Mouse (Mus musculus): ENCODE data around the gene Pphln1.
"Not testable (repeated sequence)": the region's sequence is repeated elsewhere in the genome, so short reads cannot be mapped to it uniquely, and the experiment has no call there.

The Pphln1 gene

GRCm38 (mm10) chr15:93397826-93398698 is at the start of gene Pphln1, which contains the start of gene Zcrb1:
Gene Pphln1, plus strand, starts transcription at chr15:93398350.
Gene Zcrb1, minus strand, starts transcription at chr15:93398334.
- peak; percentile 92 for DNase-seq (ENCODE audit: low read depth, low spot score)

DNA sequence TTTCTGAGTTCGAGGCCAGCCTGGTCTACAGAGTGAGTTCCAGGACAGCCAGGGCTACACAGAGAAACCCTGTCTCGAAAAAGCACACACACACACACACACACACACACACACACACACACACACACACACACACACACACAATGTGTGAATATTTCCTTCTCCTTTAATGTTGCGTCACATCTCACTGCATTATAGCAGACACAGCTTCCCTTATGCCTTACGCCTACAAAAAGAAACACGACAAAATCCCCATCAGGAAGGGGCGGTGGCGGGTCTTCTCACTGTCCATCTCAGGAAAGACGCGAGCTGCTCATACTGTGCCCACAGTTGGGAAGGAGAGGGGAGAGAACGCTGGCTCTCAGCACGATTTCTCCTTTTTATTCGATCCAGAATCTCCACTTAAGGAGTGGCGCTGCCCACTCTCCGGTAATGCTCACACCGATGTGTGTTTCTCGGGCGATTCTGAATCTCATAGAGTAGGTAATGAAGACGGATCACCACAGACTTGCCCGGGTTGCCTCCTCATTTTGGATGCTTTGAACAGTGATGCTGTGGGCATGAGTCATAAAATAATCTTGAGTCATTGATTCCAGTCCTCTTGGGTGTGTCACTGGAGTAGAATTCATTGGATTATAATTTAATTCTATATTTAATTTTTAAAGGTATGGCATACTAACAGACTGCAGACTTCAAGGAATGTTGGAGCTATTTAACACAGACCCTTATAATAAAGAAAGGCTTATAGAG is 39.6 kb upstream of the Pphln1 start:
- DNase-seq (ENCODE audit: low read depth, low spot score), result no peak

DNA sequence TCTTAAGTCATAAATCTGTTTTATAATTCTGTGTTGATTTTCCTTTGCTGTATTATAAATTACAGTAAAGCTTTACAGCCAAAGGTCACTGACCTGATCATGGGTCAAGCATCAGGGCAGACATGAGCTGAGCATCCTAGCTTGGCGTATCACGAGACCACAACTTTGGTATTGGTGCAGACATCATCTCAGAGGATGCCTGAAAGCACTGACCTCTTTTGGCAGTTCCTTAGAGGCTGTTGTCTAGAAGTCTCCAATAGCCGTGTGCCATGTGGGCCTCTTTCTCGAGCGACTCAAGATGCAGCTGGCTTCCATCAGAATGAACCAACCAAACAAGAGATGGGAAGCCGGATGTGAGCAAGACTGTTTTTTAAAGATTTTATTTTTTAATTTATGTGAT is 32.6 kb upstream of the Pphln1 start:
- no peak for DNase-seq (ENCODE audit: low read depth, low spot score)

GRCm38 (mm10) chr15:93368558-93368957 is 29.6 kb upstream of the Pphln1 start:
- DNase-seq (ENCODE audit: low read depth, low spot score), result no peak

GRCm38 (mm10) chr15:93371838-93372237 is 26.3 kb upstream of the Pphln1 start:
- DNase-seq (ENCODE audit: low read depth, low spot score), result no peak

- not testable (repeated sequence) for DNase-seq (ENCODE audit: low read depth, low spot score)
Measured at GRCm38 (mm10) chr15:93372525-93373119, 25.5 kb upstream of the Pphln1 start.

- no peak for DNase-seq (ENCODE audit: low read depth, low spot score)
Measured at GRCm38 (mm10) chr15:93375696-93376095, 22.5 kb upstream of the Pphln1 start.

DNA sequence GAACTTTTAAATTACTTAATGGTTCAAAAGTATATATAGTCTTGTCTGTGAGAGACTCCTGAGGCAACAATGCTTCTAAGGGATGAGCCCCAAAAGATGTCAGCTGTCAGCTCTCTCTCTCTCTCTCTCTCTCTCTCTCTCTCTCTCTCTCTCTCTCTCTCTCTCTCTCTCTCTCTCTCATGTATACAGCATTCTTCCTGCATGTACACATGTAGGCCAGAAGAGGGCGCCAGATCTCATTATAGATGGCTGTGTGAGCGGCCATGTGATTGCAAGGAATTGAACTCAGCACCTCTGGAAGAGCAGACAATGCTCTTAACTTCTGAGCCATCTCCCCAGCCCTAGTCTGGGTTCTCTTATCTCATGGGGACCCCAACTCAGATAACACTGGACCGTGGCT is 19.0 kb upstream of the Pphln1 start:
- DNase-seq (ENCODE audit: low read depth, low spot score), result peak; percentile 44

- no peak for DNase-seq (ENCODE audit: low read depth, low spot score)
Measured at GRCm38 (mm10) chr15:93381337-93381736, 16.8 kb upstream of the Pphln1 start.

GRCm38 (mm10) chr15:93397269-93397668 is 881 bp upstream of the Pphln1 start:
- DNase-seq (ENCODE audit: low read depth, low spot score), result no peak

- DNase-seq (ENCODE audit: low read depth, low spot score), result peak; percentile 17
Measured at GRCm38 (mm10) chr15:93398699-93399540, 770 bp downstream of the Pphln1 start.

GRCm38 (mm10) chr15:93401446-93401845 is 3.3 kb downstream of the Pphln1 start:
- DNase-seq (ENCODE audit: low read depth, low spot score), result no peak

DNA sequence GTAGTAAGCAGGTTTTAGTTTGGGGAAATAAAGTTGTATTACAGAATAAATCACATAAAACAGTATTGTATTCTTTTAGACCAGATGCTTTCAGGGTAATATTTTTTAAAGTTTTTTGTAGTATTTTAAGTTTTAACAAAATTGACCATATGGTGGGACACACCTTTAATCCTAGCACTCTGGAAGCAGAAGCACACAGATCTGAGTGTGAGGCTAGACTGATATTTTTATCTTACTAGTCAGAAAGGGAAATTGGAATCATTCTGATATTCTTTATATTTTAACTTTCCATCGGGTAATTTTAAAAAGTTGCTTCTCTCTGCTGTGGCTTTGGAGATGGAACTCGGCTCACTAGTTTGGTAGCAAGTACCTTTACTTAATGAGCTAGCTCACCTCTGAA is 4.6 kb downstream of the Pphln1 start:
- DNase-seq (ENCODE audit: low read depth, low spot score), result no peak

- DNase-seq (ENCODE audit: low read depth, low spot score), result no peak
Measured at GRCm38 (mm10) chr15:93404849-93405248, 6.7 kb downstream of the Pphln1 start.

DNA sequence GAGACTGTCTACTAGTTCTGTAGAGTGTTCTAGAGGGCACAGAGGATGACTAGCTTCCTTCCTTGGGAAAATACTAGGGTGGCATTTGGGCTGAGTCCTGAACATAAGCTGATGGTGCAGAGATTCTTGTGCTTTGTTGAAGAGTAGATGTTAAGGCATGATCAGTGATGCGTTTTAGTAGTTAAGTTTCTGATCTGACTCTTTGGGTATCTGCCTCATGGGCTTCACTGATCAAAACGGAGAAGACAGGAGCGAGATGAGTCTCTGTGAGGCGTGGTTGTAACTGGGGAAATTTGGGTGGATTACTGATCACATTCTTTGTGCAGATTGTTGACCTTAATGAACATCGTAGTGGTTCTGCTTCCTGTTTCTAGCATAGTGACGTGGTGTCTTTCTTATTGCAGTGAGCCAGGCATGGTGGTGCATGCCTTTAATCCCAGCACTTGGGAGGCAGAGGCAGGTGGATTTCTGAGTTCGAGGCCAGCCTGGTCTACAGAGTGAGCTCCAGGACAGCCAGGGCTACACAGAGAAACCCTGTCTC is 7.4 kb downstream of the Pphln1 start:
- no peak for DNase-seq (ENCODE audit: low read depth, low spot score)

- no peak for DNase-seq (ENCODE audit: low read depth, low spot score)
Measured at GRCm38 (mm10) chr15:93406492-93406891, 8.3 kb downstream of the Pphln1 start.

GRCm38 (mm10) chr15:93412445-93412844 is 14.3 kb downstream of the Pphln1 start:
- DNase-seq (ENCODE audit: low read depth, low spot score), result no peak

DNA sequence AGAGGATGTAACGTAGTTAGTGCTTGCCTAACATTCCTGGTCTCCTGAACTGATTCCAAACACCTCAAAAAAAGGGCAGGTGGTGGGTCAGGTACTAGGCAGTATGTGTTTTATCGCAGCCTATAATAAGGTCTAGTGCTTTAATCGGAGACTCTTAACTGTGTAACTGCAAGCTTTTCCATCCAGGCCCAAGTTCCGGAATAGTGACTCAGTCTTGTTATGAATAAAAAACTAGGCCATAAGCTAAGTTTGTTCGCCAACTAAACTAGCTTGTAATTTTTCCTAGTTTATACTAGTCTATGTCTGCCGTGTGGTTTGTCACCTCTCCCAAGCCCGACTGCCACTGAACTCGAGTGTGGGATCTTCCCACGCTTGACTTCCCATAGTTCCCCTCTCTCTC is 16.3 kb downstream of the Pphln1 start:
- DNase-seq (ENCODE audit: low read depth, low spot score), result no peak

DNA sequence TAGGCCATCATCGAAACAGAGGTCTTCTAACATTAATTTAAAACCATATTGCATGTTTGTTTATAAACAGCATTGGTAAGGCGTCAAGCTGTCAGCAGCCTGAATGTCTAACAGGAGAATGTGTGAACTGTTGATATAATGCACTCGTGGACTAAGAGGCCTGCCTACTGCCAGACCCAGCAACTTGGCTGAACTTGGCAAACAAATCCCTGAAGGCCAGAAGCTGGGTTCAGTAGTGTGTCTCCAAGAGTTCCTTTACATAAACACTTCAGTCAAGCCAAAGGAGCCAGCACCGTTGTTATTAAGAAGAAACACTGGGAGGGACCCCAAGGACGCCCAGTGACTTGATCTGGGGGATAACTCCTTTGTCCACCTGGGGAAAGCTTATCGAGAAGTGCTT is 18.1 kb downstream of the Pphln1 start:
- no peak for DNase-seq (ENCODE audit: low read depth, low spot score)

DNA sequence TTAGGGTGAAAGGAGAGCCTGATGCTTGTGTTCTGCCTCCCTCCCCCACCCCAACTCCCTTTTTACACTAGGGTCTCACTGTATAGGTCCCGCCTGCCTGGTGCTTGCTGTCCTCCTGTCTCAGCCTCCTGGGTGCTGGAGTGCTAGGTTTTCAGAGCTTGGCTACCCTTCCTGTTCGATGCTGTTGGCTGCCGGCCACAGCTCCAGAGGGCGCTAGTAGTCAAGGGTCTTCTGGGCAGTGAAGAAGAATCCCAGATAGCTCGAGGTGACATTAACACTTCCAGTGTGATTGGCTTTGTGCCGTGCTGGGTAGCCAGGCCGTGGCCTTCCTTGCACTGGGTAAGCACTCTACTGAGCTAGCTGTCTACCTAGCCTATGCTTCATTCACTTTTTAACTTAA is 22.4 kb downstream of the Pphln1 start:
- DNase-seq (ENCODE audit: low read depth, low spot score), result no peak

DNA sequence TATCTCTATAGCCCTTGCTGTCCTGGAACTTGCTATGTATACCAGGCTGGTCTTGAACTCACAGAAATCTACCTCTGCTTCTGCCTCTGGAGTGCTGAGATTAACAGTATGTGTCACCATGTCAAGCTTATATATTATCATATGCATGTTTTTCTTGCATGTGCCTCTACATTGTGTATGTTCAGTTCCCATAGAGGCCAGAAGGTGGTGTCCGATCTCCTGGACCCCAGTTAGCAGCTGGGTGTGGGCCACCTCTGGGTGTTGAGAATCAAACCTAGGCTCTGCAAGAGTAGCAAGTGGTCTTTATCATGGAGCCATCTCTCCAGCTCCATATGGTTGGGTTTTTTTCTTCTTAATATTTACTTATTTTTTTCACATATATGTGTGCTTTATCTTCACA is 24.4 kb downstream of the Pphln1 start:
- no peak for DNase-seq (ENCODE audit: low read depth, low spot score)

Measured in mesoderm, embryonic 11.5 days (tissue).